Mouse (Mus musculus): Measurements from ENCODE around the gene B3gntl1. TPM values are rescaled to one million over a fixed set of nuclear protein-coding genes. Genes with fewer than 3 reads are reported as not detected.

B3gntl1 gene
- polyA plus RNA-seq, 1 experiment = 7.6 TPM

DNA sequence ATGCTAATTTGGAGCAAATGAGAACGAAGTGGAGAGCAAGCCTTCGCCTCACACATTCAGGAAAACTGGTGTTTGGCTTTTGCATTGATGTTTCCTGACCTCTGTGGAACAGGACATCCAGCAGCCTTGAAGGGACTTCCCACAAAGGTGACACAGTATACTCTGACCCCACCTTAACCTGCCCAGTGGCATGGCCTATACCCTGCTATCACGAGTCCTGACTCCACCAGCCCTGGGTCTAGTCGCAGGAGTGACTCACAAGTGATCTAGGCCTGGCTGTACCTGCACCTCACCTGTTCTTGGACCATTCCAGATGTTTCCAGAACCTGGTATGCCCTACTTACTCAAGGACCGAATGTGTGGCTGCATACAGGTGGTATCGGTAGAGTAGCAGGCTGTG is 43.4 kb downstream of the B3gntl1 start:
- H3K27ac ChIP-seq (ENCODE audit: control insufficient read depth, insufficient read depth, low read depth, low read length) = no peak overlapping the region
- H3K36me3 ChIP-seq (ENCODE audit: control insufficient read depth, insufficient read depth, low read length) = 0 out of 2 replicates have a peak, but pooled peaks cover 2% of the 10 kb centered on the region
- H3K4me3 ChIP-seq (ENCODE audit: control insufficient read depth, low read depth, low read length) = no peak overlapping the region
- no peaks in the 10 kb centered on the region for H3K4me1 ChIP-seq (ENCODE audit: control insufficient read depth, insufficient read depth, low read length)
- H3K27me3 ChIP-seq (ENCODE audit: control insufficient read depth, insufficient read depth, low read length) = no peaks in the 10 kb centered on the region
- TF ChIP-seq POLR2A (IDR thresholded peaks at IDR 0.05; ENCODE audit: control insufficient read depth, low read depth, low read length) (no peak), CTCF (IDR thresholded peaks at IDR 0.05; ENCODE audit: control insufficient read depth, insufficient read depth, insufficient replicate concordance, low read depth, low read length) (no peak)

DNA sequence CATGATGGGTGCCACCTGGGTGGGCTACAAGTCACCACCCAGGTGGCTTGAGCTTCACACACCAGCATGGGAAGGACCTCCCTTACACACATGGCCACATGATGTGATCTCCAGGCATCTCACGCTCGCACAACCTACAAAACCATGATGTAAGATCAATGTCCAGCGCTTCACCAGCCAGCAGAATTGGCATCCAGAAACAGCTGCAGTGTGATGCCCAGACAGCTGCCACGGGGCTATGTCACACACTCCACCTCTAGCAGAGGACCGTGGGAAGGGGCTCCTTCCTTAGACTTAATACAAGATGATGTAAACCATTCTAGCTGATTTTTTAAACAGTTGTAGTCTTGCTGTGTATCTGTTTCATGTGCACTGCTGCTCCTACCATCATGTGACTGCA is 45.4 kb downstream of the B3gntl1 start:
- Histone ChIP-seq H3K27ac (ENCODE audit: control insufficient read depth, insufficient read depth, low read depth, low read length) (no peak overlapping the region), H3K4me1 (ENCODE audit: control insufficient read depth, insufficient read depth, low read length) (no peaks in the 10 kb centered on the region), H3K36me3 (ENCODE audit: control insufficient read depth, insufficient read depth, low read length) (0 out of 2 replicates have a peak, but pooled peaks cover 2% of the 10 kb centered on the region), H3K4me3 (ENCODE audit: control insufficient read depth, low read depth, low read length) (no peak overlapping the region), H3K27me3 (ENCODE audit: control insufficient read depth, insufficient read depth, low read length) (no peaks in the 10 kb centered on the region)
- TF ChIP-seq CTCF (IDR thresholded peaks at IDR 0.05; ENCODE audit: control insufficient read depth, insufficient read depth, insufficient replicate concordance, low read depth, low read length) = no peak
- TF ChIP-seq POLR2A (IDR thresholded peaks at IDR 0.05; ENCODE audit: control insufficient read depth, low read depth, low read length) = no peak

DNA sequence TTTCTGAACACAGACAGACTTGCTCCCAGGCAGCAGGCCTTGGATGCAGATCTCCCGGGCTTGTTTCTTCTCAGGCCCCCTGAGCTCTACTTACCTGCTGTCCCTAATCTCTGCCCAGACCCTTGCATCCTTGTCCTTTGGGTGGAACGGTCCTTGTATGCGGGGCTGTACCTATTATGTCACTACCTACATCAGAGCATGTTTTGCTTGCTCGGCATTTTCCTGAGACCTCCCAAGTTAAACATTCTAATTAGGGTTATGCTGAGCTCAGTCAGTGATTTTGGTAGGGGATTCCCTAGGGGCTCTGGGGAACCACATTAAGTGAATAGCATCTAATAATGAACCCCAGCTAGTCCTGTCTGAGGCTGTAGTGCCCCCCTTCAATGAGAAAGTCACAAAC is 47.9 kb downstream of the B3gntl1 start:
- no peaks in the 10 kb centered on the region for H3K27me3 ChIP-seq (ENCODE audit: control insufficient read depth, insufficient read depth, low read length)
- H3K27ac ChIP-seq (ENCODE audit: control insufficient read depth, insufficient read depth, low read depth, low read length) = no peak overlapping the region
- no peaks in the 10 kb centered on the region for H3K4me1 ChIP-seq (ENCODE audit: control insufficient read depth, insufficient read depth, low read length)
- 0 out of 2 replicates have a peak, but pooled peaks cover 2% of the 10 kb centered on the region for H3K36me3 ChIP-seq (ENCODE audit: control insufficient read depth, insufficient read depth, low read length)
- no peak for TF ChIP-seq CTCF (IDR thresholded peaks at IDR 0.05; ENCODE audit: control insufficient read depth, insufficient read depth, insufficient replicate concordance, low read depth, low read length)
- no peak for TF ChIP-seq POLR2A (IDR thresholded peaks at IDR 0.05; ENCODE audit: control insufficient read depth, low read depth, low read length)
- no peak overlapping the region for H3K4me3 ChIP-seq (ENCODE audit: control insufficient read depth, low read depth, low read length)

DNA sequence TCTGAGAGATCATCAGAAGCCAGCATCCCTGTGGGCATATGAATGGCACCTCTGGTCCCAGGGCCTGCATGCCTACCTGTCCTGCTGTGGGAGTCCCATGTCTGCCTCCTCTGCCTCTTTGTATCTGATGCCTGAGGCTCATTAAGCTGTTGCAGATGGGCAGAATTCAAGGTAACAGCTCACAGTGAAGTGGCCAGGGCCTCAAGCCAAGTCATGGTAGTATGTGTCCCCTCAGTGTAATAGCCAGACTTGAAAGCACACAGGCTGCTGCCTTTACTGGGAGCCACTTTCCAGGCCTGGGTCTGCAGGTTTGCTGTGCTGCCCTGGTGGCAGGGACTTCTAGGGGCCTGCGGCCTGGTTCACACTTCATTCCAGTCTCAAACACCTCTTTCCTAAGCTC is 55.6 kb downstream of the B3gntl1 start:
- no peaks in the 10 kb centered on the region; the same call in 1 of the 2 replicates for H3K4me1 ChIP-seq (ENCODE audit: control insufficient read depth, insufficient read depth, low read length)
- TF ChIP-seq CTCF (IDR thresholded peaks at IDR 0.05; ENCODE audit: control insufficient read depth, insufficient read depth, insufficient replicate concordance, low read depth, low read length) = no peak
- no peak for TF ChIP-seq POLR2A (IDR thresholded peaks at IDR 0.05; ENCODE audit: control insufficient read depth, low read depth, low read length)
- peaks cover 2% of the 10 kb centered on the region; the same call in 1 of the 2 replicates for H3K36me3 ChIP-seq (ENCODE audit: control insufficient read depth, insufficient read depth, low read length)
- H3K27ac ChIP-seq (ENCODE audit: control insufficient read depth, insufficient read depth, low read depth, low read length) = no peak overlapping the region
- H3K27me3 ChIP-seq (ENCODE audit: control insufficient read depth, insufficient read depth, low read length) = no peaks in the 10 kb centered on the region
- no peak overlapping the region for H3K4me3 ChIP-seq (ENCODE audit: control insufficient read depth, low read depth, low read length)

DNA sequence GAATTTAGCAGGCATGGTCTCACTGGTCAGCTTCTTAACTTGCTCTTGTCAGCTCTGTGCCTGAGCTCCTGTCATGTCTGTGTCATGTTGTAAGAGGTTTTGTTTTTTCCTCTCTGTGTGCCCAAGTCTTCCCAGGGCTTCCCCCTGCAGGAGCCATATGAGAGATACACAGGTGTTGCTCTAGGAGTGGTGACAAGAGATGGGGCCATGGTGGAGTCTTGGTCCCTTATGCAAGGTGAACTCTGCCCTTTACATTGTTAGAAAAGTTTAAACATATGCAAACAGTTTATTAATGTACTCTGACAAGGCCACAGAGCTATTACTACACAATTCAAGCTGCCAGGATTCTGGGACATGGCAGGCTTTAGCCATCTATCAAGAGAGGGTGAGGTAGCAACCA is 56.5 kb downstream of the B3gntl1 start:
- H3K4me3 ChIP-seq (ENCODE audit: control insufficient read depth, low read depth, low read length) = no peak overlapping the region
- TF ChIP-seq CTCF (IDR thresholded peaks at IDR 0.05; ENCODE audit: control insufficient read depth, insufficient read depth, insufficient replicate concordance, low read depth, low read length) (no peak), POLR2A (IDR thresholded peaks at IDR 0.05; ENCODE audit: control insufficient read depth, low read depth, low read length) (no peak)
- H3K27me3 ChIP-seq (ENCODE audit: control insufficient read depth, insufficient read depth, low read length) = no peaks in the 10 kb centered on the region
- peaks cover 2% of the 10 kb centered on the region; the same call in 1 of the 2 replicates for H3K36me3 ChIP-seq (ENCODE audit: control insufficient read depth, insufficient read depth, low read length)
- no peak overlapping the region for H3K27ac ChIP-seq (ENCODE audit: control insufficient read depth, insufficient read depth, low read depth, low read length)
- no peaks in the 10 kb centered on the region; the same call in 1 of the 2 replicates for H3K4me1 ChIP-seq (ENCODE audit: control insufficient read depth, insufficient read depth, low read length)

DNA sequence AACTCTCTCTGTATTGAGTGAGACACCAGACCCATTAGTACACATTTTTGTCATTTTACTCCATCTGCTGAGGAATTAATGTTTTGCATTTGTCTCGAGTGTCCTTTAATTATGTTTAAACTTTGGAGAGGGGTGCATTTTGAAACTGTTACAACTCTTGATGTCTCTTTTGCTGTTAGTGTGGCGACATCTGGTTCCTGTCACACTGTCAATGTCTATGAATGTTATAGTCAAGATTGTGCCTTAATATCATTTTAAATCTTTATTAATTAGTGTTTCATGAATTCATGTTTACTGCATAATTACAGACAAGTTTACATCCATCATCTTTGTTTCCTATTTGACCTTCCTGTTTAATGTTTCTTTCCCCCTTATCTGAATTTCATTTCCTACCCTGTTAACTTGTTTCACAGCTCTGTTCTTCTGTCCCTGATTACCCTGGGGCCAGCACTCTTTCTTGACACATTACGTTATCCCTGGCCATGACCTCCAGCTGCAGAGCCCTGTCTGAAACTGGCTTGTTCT is 56.9 kb downstream of the B3gntl1 start:
- H3K36me3 ChIP-seq (ENCODE audit: control insufficient read depth, insufficient read depth, low read length) = peaks cover 2% of the 10 kb centered on the region; the same call in 1 of the 2 replicates
- no peaks in the 10 kb centered on the region; the same call in 1 of the 2 replicates for H3K4me1 ChIP-seq (ENCODE audit: control insufficient read depth, insufficient read depth, low read length)
- TF ChIP-seq CTCF (IDR thresholded peaks at IDR 0.05; ENCODE audit: control insufficient read depth, insufficient read depth, insufficient replicate concordance, low read depth, low read length) (no peak), POLR2A (IDR thresholded peaks at IDR 0.05; ENCODE audit: control insufficient read depth, low read depth, low read length) (no peak)
- no peak overlapping the region for H3K4me3 ChIP-seq (ENCODE audit: control insufficient read depth, low read depth, low read length)
- no peak overlapping the region for H3K27ac ChIP-seq (ENCODE audit: control insufficient read depth, insufficient read depth, low read depth, low read length)
- H3K27me3 ChIP-seq (ENCODE audit: control insufficient read depth, insufficient read depth, low read length) = no peaks in the 10 kb centered on the region

DNA sequence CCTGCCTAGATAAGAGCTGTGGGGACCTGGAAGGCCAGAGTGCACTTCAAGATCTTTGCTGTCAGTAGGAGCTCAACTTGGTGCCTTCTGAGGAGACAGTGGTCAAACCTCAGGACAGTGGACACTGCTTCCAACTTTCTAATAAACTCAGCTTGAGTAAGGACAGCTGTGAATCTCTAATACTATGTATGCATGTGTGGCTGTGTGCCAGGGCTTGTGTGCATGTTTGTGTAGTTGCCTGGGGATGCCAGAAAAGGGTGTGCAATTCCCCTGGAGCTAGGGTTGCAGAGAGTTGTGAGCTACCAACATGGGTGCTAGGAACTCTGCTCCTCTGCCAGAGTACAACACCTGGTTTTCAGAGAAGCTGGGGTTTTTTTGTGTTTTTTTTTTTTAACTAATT is 62.0 kb downstream of the B3gntl1 start:
- Histone ChIP-seq H3K27ac (ENCODE audit: control insufficient read depth, insufficient read depth, low read depth, low read length) (no peak overlapping the region), H3K36me3 (ENCODE audit: control insufficient read depth, insufficient read depth, low read length) (no peaks in the 10 kb centered on the region), H3K4me1 (ENCODE audit: control insufficient read depth, insufficient read depth, low read length) (no peaks in the 10 kb centered on the region), H3K4me3 (ENCODE audit: control insufficient read depth, low read depth, low read length) (no peak overlapping the region), H3K27me3 (ENCODE audit: control insufficient read depth, insufficient read depth, low read length) (no peaks in the 10 kb centered on the region)
- TF ChIP-seq CTCF (IDR thresholded peaks at IDR 0.05; ENCODE audit: control insufficient read depth, insufficient read depth, insufficient replicate concordance, low read depth, low read length) (no peak), POLR2A (IDR thresholded peaks at IDR 0.05; ENCODE audit: control insufficient read depth, low read depth, low read length) (no peak)
